Mouse (Mus musculus) kidney, embryonic 14.5 days (tissue): ENCODE results near the gene Itgav. TPM values are rescaled to one million over a fixed set of nuclear protein-coding genes. Genes with fewer than 3 reads are reported as not detected.
"Not testable (repeated sequence)": the region's sequence is repeated elsewhere in the genome, so short reads cannot be mapped to it uniquely, and the experiment has no call there.

ENCODE experiments used
- ATAC-seq: fragments of 200-750 bp; cut with Nextera tagmentation; 2 replicates; pipeline ENCODE4 v1.8.0; 2017; ENCODE audit warnings: moderate number of reproducible peaks, mild to moderate bottlenecking, moderate TSS enrichment, moderate library complexity; ENCODE audit not compliant: low FRiP score, low TSS enrichment
- H3K27ac ChIP-seq: fragments of 300-500 bp; sonication (generic); 2 replicates; pipeline ENCODE4 v1.5.1; 2014; ENCODE audit warnings: low read depth, mild to moderate bottlenecking, low read length, moderate library complexity, mixed read lengths
- H3K27me3 ChIP-seq: fragments of 300-500 bp; sonication (generic); 2 replicates; pipeline ENCODE4 v1.6.1; 2014; ENCODE audit warnings: mild to moderate bottlenecking, low read length; ENCODE audit not compliant: control insufficient read depth, insufficient read depth
- H3K36me3 ChIP-seq: fragments of 300-500 bp; sonication (generic); 2 replicates; pipeline ENCODE4 v1.6.1; 2014; ENCODE audit warnings: low read length, mixed read lengths; ENCODE audit not compliant: control insufficient read depth, insufficient read depth
- H3K4me1 ChIP-seq: fragments of 300-500 bp; sonication (generic); 2 replicates; pipeline ENCODE4 v1.6.1; 2014; ENCODE audit warnings: low read length, mixed read lengths; ENCODE audit not compliant: control insufficient read depth, insufficient read depth
- H3K4me2 ChIP-seq: fragments of 300-500 bp; sonication (generic); replicated peaks from 2 replicates; pipeline ENCODE4 v1.6.1; 2014; ENCODE audit warnings: low read depth, mild to moderate bottlenecking, low read length
- H3K4me3 ChIP-seq: fragments of 300-500 bp; sonication (generic); 2 replicates; pipeline ENCODE4 v1.5.1; 2014; ENCODE audit warnings: mild to moderate bottlenecking, low read length
- H3K9ac ChIP-seq: fragments of 300-500 bp; sonication (generic); 2 replicates; pipeline ENCODE4 v1.6.1; 2014; ENCODE audit warnings: low read depth, mild to moderate bottlenecking, low read length, moderate library complexity
- H3K9me3 ChIP-seq: fragments of 300-500 bp; sonication (generic); 2 replicates; pipeline ENCODE4 v1.6.1; 2016; ENCODE audit warnings: low read length; ENCODE audit not compliant: control insufficient read depth
- WGBS: fragments of 180-500 bp; shearing (Covaris S2); extraction: QIAGEN DNeasy Blood & Tissue Kit; methylation state at CpG from one replicate; pipeline ENCODE4 v1.1.7; 2014; 5-methylcytosine and 5-hydroxymethylcytosine counted together
- polyA plus RNA-seq: library from polyadenylated mRNA; unstranded; fragments of >200 nt; fragmentation: Nextera tagmentation; extraction: Ambion mirVana; gene quantifications from 2 replicates; pipeline ENCODE4 v1.2.1, GENCODE M21; 2014

The Itgav gene
- polyA plus RNA-seq, 1 experiment from 2014 or later = 125 TPM

DNA sequence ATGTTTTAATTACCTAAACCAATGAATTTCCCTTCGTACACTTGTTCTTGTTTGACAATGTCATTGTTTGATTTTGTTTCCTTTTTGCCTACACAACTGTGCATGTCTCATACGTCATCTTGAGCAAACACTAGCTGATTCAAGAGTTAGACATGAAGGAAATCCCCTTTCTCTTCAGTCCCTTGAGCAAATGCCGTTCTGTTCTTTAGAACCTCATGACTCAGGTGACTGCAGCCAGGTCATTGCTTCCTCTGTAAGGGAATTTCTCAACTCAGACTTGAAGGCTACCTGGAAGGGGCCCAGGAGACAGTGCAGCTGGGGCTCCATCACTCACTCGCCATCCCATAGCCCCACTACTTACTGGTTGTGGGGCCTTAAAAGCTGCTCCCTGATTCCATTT, 23.5 kb upstream of the Itgav start:
- Histone ChIP-seq H3K4me3 (no peak overlapping the region), H3K4me1 (no peaks in the 10 kb centered on the region; the same call in 1 of the 2 replicates), H3K9ac (no peak overlapping the region), H3K27ac (no peak overlapping the region), H3K9me3 (no peaks in the 10 kb centered on the region), H3K4me2 (no peak overlapping the region), H3K36me3 (no peaks in the 10 kb centered on the region), H3K27me3 (no peaks in the 10 kb centered on the region)
- ATAC-seq = no peak; the same call in 1 of the 2 replicates
- WGBS = 66% methylated on average over 4 of the region's 4 CpGs

DNA sequence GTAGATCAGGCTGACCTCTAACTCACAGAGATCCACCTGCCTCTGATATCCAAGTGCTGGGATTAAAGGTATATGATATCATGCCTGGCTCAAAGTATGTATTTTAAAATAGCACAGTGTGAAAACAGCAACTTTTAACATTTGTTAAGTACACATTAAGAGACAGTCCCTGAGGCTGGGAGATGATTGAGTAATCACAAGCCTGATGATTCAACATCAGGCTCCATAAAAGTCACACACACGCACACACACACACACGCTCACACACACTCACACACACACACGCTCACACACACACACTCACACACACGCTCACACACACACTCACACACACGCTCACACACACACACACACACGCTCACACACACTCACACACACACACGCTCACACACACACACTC, 21.8 kb upstream of the Itgav start:
- Histone ChIP-seq H3K9ac (no peak overlapping the region), H3K4me2 (no peak overlapping the region), H3K9me3 (no peaks in the 10 kb centered on the region), H3K36me3 (no peaks in the 10 kb centered on the region), H3K4me1 (peaks cover 7% of the 10 kb centered on the region; the same call in 1 of the 2 replicates), H3K4me3 (no peak overlapping the region), H3K27ac (no peak overlapping the region), H3K27me3 (no peaks in the 10 kb centered on the region)
- ATAC-seq = no peak
- WGBS = 84% methylated on average over 7 of the region's 7 CpGs

DNA sequence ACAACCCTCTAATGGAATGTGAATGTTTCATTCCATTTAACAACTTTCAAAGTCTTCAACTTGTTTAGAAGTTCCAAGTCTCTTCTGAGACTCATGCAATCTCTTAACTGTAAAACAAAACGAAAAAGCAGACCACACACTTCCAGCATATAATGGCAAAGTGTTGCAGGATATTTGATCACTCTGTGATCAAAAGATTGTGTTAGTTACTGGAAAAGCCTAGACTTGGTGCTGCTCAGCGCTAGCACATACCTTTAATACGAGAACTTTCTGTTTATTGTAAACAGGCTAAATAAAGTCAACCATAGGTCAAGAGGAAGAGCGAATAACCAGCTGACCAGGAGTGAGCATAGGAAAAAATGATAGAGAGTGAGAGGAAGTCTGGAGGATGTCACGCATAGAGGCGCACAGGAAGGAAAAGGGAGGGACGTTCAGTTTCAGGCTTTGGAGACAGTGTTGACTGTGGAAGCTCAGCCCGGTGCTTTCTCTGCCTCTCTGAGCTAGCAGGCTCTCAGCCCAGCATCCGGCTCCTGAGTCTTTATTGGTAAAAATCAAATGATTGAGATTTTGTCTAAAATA, 18.5 kb upstream of the Itgav start:
- H3K27ac ChIP-seq = no peak overlapping the region
- WGBS = 61% methylated on average over 9 of the region's 9 CpGs
- H3K9me3 ChIP-seq = no peaks in the 10 kb centered on the region
- no peak overlapping the region for H3K4me2 ChIP-seq
- peaks cover 23% of the 10 kb centered on the region for H3K4me1 ChIP-seq
- no peaks in the 10 kb centered on the region for H3K36me3 ChIP-seq
- H3K9ac ChIP-seq = no peak overlapping the region
- H3K27me3 ChIP-seq = no peaks in the 10 kb centered on the region
- H3K4me3 ChIP-seq = no peak overlapping the region
- no peak for ATAC-seq

DNA sequence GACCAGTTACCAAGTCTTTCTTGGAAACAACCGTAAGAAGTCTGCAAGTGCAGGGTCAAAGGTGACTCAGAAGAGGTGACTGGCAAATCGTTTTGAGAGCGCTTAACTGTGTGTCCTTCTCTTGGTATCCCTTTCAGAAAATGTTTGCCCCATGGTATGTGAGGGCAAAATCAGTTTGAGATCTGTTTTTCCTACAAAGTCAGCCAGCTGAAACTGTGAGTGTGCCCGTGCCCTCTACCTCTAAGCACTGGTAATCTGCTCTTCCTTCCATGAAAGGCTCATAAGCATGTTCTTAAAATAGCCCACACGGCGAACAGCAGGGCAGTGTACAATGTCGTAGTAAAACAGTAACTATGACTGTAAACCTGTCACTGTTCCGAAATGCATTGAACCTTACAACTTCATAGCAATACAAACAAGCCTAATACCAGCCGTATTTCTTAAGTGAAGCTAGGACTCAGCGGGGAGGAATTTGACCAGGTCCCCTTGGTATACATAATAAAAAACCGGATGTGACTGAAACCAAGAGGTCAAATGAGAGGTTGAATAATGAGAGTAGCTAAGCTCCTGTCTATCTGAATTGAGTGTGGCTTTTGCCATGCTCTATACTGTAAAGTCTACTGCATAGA, 14.2 kb upstream of the Itgav start:
- Histone ChIP-seq H3K36me3 (no peaks in the 10 kb centered on the region), H3K4me3 (no peak overlapping the region), H3K4me2 (no peak overlapping the region), H3K9ac (no peak overlapping the region), H3K9me3 (no peaks in the 10 kb centered on the region), H3K4me1 (peaks cover 33% of the 10 kb centered on the region), H3K27me3 (no peaks in the 10 kb centered on the region), H3K27ac (peak overlapping the region; percentile 56)
- ATAC-seq = peak; percentile 86
- WGBS = 3% methylated on average over 11 of the region's 11 CpGs

DNA sequence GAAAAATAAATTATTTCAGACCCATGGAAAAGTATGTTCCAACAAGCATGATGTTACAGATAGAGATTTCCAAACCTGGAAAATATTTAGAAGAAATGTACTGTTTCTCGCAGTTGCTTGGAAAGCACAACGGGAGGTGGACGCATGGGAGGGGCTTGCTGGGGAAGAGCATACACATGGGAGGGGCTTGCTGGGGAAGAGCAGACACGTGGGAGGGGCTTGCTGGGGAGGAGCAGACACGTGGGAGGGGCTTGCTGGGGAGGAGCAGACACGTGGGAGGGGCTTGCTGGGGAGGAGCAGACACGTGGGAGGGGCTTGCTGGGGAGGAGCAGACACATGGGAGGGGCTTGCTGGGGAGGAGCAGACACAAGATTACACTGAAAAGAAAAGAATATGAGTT, 10.9 kb upstream of the Itgav start:
- not testable (repeated sequence) for H3K4me2 ChIP-seq, H3K36me3 ChIP-seq, H3K9ac ChIP-seq, H3K9me3 ChIP-seq, H3K4me3 ChIP-seq, ATAC-seq, H3K27ac ChIP-seq, H3K27me3 ChIP-seq
- peaks cover 25% of the 10 kb centered on the region for H3K4me1 ChIP-seq
- WGBS = 70% methylated on average over 7 of the region's 7 CpGs

DNA sequence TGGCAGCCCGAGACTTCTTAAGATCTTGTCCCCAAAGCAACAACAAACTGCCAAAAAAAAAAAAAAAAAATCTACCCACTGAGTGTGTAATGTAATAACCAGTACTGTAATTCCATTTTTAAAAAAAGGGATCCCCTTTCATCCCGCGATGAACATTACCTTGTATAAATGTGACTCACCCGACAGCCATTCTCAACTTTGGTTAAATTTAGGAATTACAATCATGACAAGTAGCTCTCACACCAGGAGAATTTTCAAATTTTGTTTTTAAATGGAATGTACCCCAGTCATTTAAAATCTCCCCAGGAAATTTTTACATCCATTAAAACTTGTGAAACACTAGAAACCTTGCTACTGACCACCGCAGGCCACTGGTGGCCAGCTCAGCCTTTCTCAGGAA, 10.3 kb upstream of the Itgav start:
- no peak for ATAC-seq
- H3K4me2 ChIP-seq = no peak overlapping the region
- no peak overlapping the region for H3K4me3 ChIP-seq
- H3K27ac ChIP-seq = peak overlapping the region; percentile 72; the same call in 1 of the 2 replicates
- WGBS = 73% methylated on average over 5 of the region's 5 CpGs
- H3K9me3 ChIP-seq = no peaks in the 10 kb centered on the region
- peaks cover 21% of the 10 kb centered on the region for H3K4me1 ChIP-seq
- H3K9ac ChIP-seq = no peak overlapping the region
- no peaks in the 10 kb centered on the region for H3K36me3 ChIP-seq
- no peaks in the 10 kb centered on the region for H3K27me3 ChIP-seq

DNA sequence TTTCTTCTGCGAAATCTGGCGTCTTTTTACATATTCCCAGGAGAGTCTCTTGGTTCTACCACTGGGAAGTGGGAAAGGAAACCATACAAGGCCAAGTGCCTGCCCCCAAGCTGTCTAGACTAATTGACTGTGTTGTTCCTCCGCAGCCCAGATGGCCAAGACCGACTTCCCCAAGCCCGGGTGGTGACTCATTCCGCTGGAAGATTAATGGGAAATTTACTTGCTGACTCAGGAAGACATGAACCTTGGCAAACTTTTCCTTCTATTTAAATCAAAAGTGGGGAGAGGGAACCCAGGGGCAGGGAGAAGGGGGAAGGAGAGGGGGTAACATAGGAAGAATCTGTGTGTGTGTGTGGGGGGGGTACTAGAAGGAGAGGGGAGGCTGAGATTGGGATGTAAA, 9.4 kb upstream of the Itgav start:
- H3K9ac ChIP-seq = no peak overlapping the region
- no peak overlapping the region for H3K4me2 ChIP-seq
- H3K27ac ChIP-seq = peak overlapping the region; percentile 72; the same call in 1 of the 2 replicates
- peak; percentile 88 for ATAC-seq
- no peaks in the 10 kb centered on the region for H3K9me3 ChIP-seq
- H3K4me1 ChIP-seq = peaks cover 13% of the 10 kb centered on the region
- H3K27me3 ChIP-seq = no peaks in the 10 kb centered on the region
- H3K36me3 ChIP-seq = no peaks in the 10 kb centered on the region
- H3K4me3 ChIP-seq = no peak overlapping the region
- whole genome bisulfite sequencing = 4% methylated on average over 6 of the region's 6 CpGs

DNA sequence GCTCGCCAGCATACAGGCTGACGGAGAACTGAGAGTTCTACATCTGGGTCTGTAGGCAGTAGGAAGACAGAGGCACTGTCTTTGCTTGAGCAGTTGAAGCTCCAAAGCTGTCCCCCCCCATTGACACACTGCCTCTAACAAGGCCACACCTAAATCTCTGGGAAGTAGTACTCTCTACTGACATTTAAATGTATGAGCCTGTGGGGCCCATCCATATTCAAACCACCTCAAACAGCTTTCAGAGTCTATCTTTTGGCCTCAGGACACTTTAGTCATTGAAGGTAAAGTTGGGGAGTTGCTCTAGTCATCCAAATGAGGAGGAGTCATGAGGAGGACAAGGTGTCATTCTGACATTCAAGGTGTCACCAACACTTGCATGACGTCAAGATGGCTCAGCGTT, 5.9 kb upstream of the Itgav start:
- H3K9ac ChIP-seq = no peak overlapping the region
- H3K36me3 ChIP-seq = no peaks in the 10 kb centered on the region
- peaks cover 11% of the 10 kb centered on the region for H3K4me1 ChIP-seq
- no peak for ATAC-seq
- H3K27ac ChIP-seq = no peak overlapping the region
- no peak overlapping the region for H3K4me2 ChIP-seq
- 87% methylated on average over 4 of the region's 4 CpGs for WGBS
- no peaks in the 10 kb centered on the region for H3K27me3 ChIP-seq
- H3K9me3 ChIP-seq = no peaks in the 10 kb centered on the region
- H3K4me3 ChIP-seq = no peak overlapping the region

DNA sequence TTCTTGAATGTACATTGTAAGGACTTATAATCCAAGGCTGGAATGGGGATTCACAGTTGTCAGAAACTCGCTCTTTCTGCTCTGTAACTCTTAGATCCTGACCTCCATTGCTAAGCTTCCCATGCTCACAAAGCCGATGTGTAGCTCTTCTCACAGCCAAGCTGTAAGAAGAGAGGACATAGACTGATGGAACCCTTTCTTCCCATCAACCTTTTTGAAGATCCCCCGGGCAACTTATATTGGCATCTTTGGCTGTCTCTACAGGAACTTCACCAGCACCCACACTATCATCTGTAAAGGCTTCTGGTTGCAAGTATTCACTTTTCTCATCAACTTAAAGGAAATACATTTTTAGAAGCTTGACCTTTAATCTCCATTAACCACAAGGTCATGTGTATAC, 2.6 kb upstream of the Itgav start:
- H3K9me3 ChIP-seq = no peaks in the 10 kb centered on the region
- H3K4me1 ChIP-seq = peaks cover 14% of the 10 kb centered on the region
- H3K4me2 ChIP-seq = no peak overlapping the region
- H3K9ac ChIP-seq = no peak overlapping the region
- 88% methylated on average over 3 of the region's 3 CpGs for WGBS
- no peak for ATAC-seq
- no peaks in the 10 kb centered on the region for H3K27me3 ChIP-seq
- no peak overlapping the region for H3K27ac ChIP-seq
- no peaks in the 10 kb centered on the region for H3K36me3 ChIP-seq
- H3K4me3 ChIP-seq = no peak overlapping the region
